ENCODE assay signal across 16 mouse cellular contexts in genomic region chr13:59533331-59533730, GRCm38 (mm10). TPM values are rescaled to one million over a fixed set of nuclear protein-coding genes. Genes with fewer than 3 reads are reported as not detected.
DNase-seq lines count a peak whose midpoint lies in the region; TF ChIP-seq lines count a peak whose summit lies in the region.
"Had no signal": no experiment of that assay in that cellular context is flagged by ENCODE, and none has a peak within 500 bp of the region (broad histone marks: within the 10 kb centered on the region; RNA-seq: fewer than 3 reads in every experiment).

No protein-coding gene starts in this region.

- DNase-seq in cerebellum, postnatal 10 days, result peak; percentile 65 to 72
- DNase-seq in cerebellum, adult 11 months, result no peak
- peak; percentile 37 to 45 for DNase-seq in cerebellum, postnatal 25 days
- DNase-seq in cerebellum, adult 8-10 months, result no peak
- no peak for DNase-seq in layer of hippocampus, adult 2 months (ENCODE audit: low spot score in 2 of 2)
- no peak for DNase-seq in layer of hippocampus, adult 18-20 months (ENCODE audit: low spot score in 2 of 2)
- DNase-seq: adrenal gland, adult 8-10 months; adrenal gland, postnatal 14 days; adrenal gland, postnatal 36 days; B cell, adult 2 months; cerebellum, adult 9-10 months; forebrain, postnatal 0 days had no signal

- no peak for TF ChIP-seq CTCF in layer of hippocampus, adult 2 months (conservative IDR thresholded peaks at IDR 0.05)

- H3K27ac ChIP-seq in layer of hippocampus, adult 2 months, result peak overlapping the region; percentile 80
- H3K27ac ChIP-seq: embryonic facial prominence, embryonic 10.5 days; embryonic facial prominence, embryonic 12.5 days; forebrain, embryonic 13.5 days; forebrain, embryonic 15.5 days had no signal

- no peak overlapping the region for H3K4me3 ChIP-seq in layer of hippocampus, adult 2 months
- H3K4me3 ChIP-seq: embryonic facial prominence, embryonic 10.5 days; embryonic facial prominence, embryonic 12.5 days; forebrain, embryonic 13.5 days; forebrain, embryonic 15.5 days had no signal

RNA-seq across cellular contexts. Expression of gene Agtpbp1, which starts 51.7 kb away (rescaled TPM):
- 100 to 1,000 TPM; 374 to 406 TPM for total RNA-seq in layer of hippocampus, adult 2 months (2021)
- total RNA-seq in layer of hippocampus, adult 18-20 months (2021), result 100 to 1,000 TPM; 353 to 356 TPM

RNA-seq across cellular contexts. Expression of gene Naa35, which starts 51.7 kb away (rescaled TPM):
- 10 to 100 TPM; 88.5 to 98.8 TPM for total RNA-seq in layer of hippocampus, adult 2 months (2021)
- total RNA-seq in layer of hippocampus, adult 18-20 months (2021), result 10 to 100 TPM; 85.7 to 90.3 TPM

Comparison
In these comparisons a context has a peak if more than half of its experiments do, and no peak if none do; other contexts are left out.
1. DNase-seq: peak in cerebellum, postnatal 10 days (2 of 2) and cerebellum, postnatal 25 days (2 of 2); none in cerebellum, adult 11 months (single experiment), cerebellum, adult 8-10 months (single experiment), layer of hippocampus, adult 2 months (0 of 2) and layer of hippocampus, adult 18-20 months (0 of 2).